ENCODE assay signal across 9 mouse cellular contexts in the genomic region with DNA sequence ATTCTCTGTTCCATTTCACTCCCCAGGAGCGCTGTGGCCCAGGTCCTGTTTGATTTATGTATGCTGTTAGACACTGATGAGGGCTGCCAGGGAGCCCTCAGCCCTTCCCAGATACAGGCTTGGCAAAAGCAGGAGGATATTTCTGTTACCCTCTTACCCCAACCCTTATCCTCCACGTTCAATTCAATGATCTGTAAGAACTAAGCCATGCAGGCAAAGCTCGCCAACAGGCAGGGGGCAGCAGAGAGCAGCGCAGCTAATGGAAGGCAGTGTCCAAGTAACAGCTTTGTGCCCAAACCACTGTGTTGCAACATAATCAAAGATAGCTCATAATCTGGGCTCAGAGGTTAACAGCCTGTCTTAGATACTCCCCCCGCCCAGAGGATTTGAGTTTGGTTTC.
A peak's percentile ranks its signal among the peaks of the same experiment; 100 is the strongest.
DNase-seq lines count a peak whose midpoint lies in the region; TF ChIP-seq lines count a peak whose summit lies in the region.
"Had no signal": no experiment of that assay in that cellular context is flagged by ENCODE, and none has a peak within 500 bp of the region (broad histone marks: within the 10 kb centered on the region; RNA-seq: fewer than 3 reads in every experiment).

No protein-coding gene starts in this region.

- DNase-seq in A20 (ENCODE audit: low read depth, low spot score) (peak; percentile 60), R1 (ENCODE audit: low read depth, low spot score) (peak; percentile 56)
- peak; percentile 78 for DNase-seq in cerebellum, postnatal 36 days
- peak; percentile 90 for DNase-seq in gastrocnemius, adult 2 months
- DNase-seq in kidney, postnatal 25 days, result peak; percentile 81 to 92
- DNase-seq in lung, adult 2 months, result peak; percentile 83
- DNase-seq in retina, adult 2 months (ENCODE audit: low read depth, low spot score), result peak; percentile 56
- peak; percentile 85 for DNase-seq in thymus, postnatal 4 days

- peak; percentile 100; the same call in 1 of the 2 replicates for TF ChIP-seq CTCF in gastrocnemius, adult 2 months (IDR thresholded peaks at IDR 0.05)
- peak; percentile 99 for TF ChIP-seq CTCF in lung, adult 2 months (IDR thresholded peaks at IDR 0.05; ENCODE audit: insufficient read depth, low read length)

- H3K4me1 ChIP-seq in lung, adult 2 months (ENCODE audit: control insufficient read depth, insufficient read depth, low read length), result no peaks in the 10 kb centered on the region
- H3K4me1 ChIP-seq: heart, embryonic 15.5 days had no signal

- no peak overlapping the region for H3K27ac ChIP-seq in gastrocnemius, adult 2 months
- H3K27ac ChIP-seq: heart, embryonic 15.5 days had no signal

- no peak overlapping the region for H3K4me3 ChIP-seq in gastrocnemius, adult 2 months
- no peak overlapping the region for H3K4me3 ChIP-seq in lung, adult 2 months (replicated peaks; ENCODE audit: extremely low read depth, low read depth, low read length)
- H3K4me3 ChIP-seq: heart, embryonic 15.5 days had no signal

- intact Hi-C loops in gastrocnemius, adult 2 months (cut with DNase I), result loop anchor here (1.0 to 5.0 kb wide), 2 partner anchors 533 to 720 kb away; no protein-coding TSS in a partner anchor

- no peak for TF ChIP-seq POLR2A in lung, adult 2 months (IDR thresholded peaks at IDR 0.05; ENCODE audit: borderline replicate concordance, extremely low read depth, low read depth, low read length)

- 35% methylated on average over 5 of the region's 5 CpGs for WGBS in lung, adult 2 months
